Mouse (Mus musculus) olfactory bulb, adult 2 months (tissue): Measurements from ENCODE around the gene Sult2b1. TPM values are rescaled to one million over a fixed set of nuclear protein-coding genes. Genes with fewer than 3 reads are reported as not detected.
A peak's percentile ranks its signal among the peaks of the same experiment; 100 is the strongest.

Source experiments
- H3K27ac ChIP-seq: fragments of 200-500 bp; 2 replicates; pipeline ENCODE4 v1.5.1; 2012; ENCODE audit warnings: low read depth, low read length; ENCODE audit not compliant: insufficient read depth
- H3K4me1 ChIP-seq: fragments of 200-500 bp; 2 replicates; pipeline ENCODE4 v1.6.1; 2012; ENCODE audit warnings: low read length; ENCODE audit not compliant: control insufficient read depth, insufficient read depth
- H3K4me3 ChIP-seq: fragments of 200-500 bp; 2 replicates; pipeline ENCODE4 v1.5.1; 2012; ENCODE audit warnings: mild to moderate bottlenecking, low read depth, low read length, moderate library complexity; ENCODE audit not compliant: insufficient read depth
- CTCF ChIP-seq: fragments of 200-500 bp; IDR thresholded peaks from 2 replicates; pipeline ENCODE4 v1.5.1; 2012; ENCODE audit warnings: low read depth, mild to moderate bottlenecking, low read length, moderate library complexity; ENCODE audit not compliant: insufficient read depth
- POLR2A ChIP-seq: fragments of 200-500 bp; IDR thresholded peaks from 2 replicates; pipeline ENCODE4 v1.6.1; 2012; ENCODE audit warnings: mild to moderate bottlenecking, low read depth, low read length, moderate library complexity; ENCODE audit not compliant: insufficient read depth
- WGBS: fragments of 180-500 bp; shearing (Covaris S2); methylation state at CpG from one replicate; pipeline ENCODE4 v1.1.7; 2018; 5-methylcytosine and 5-hydroxymethylcytosine counted together
- polyA plus RNA-seq: library from polyadenylated mRNA; stranded (reverse); fragments of >200 nt; gene quantifications from 2 replicates; pipeline ENCODE4 v1.2.4, GENCODE M21; 2012; ENCODE audit warnings: low replicate concordance; ENCODE audit not compliant: missing spikeins, insufficient read depth, insufficient read length

Sult2b1 gene
- polyA plus RNA-seq, 1 experiment: not detected

DNA sequence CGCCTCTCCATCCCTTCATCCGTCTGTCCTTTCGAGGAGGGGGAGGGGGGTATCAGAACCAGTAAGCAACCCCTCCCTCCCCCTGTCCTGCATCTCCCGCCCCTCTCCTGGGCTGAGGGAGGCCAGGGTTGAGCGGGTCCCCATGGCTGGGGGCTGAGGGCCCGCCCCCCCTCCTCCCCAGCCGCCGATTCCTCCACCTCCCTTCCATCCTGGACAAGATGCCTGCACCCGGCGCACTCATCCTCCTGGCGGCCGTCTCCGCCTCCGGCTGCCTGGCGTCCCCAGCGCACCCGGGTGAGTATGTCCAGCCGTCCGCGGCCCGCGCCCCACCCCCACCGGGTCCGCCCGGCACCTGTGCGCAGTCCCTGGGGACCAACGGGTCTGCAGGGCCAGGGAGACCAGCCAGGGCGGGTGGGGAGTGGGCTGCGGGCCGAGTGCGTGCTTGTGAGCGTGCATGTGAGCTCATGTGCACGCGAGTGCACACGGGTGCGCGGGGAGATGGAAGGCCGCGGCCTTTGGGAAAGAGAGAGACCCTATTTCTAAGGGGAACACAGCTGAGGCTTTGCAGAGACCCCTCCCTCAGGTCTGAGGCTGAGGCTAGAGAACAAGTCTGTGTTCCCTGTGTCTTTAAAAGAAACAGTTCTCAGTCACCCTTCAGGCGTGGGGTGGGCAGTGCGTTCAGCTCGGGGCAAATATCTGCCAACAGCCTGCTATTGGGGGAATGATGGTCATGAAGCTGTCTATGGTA lies 1.1 kb upstream of the Sult2b1 start:
- H3K4me3 ChIP-seq: peak overlapping the region; percentile 95
- WGBS: 1% methylated on average over 40 of the region's 42 CpGs

DNA sequence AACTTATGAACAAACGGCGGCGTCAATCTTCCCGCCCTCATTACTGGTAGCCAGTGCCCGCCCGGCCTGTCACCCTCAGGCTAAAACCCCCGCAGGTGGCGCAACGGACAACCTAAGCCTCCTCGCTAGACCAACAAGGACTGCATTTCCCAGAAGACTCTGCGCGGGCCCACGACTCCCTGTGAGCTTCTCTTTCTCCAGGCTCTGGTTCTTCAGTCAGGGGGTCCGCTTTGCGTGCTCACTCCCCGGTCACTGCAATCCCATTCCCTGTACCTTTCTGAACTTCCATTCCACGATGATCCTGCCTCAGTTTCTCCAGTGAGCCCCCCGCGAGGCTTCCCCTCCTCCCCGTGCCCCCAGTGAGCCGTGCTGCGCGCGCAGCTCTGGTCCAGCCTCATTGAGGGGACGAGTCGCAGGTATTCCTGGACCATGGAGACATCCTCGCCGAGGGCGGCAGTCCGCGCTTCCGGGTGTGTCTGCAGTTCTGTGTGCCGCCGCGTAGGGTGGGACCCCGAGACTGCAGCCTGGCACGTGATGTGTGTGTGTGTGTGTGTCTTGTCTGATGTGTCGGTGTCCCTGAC lies 868 bp downstream of the Sult2b1 start, which contains the start of gene Lmtk3:
TSS of gene Lmtk3 (plus strand) at position 228 of the 581 bp plus-strand sequence.
- peak within 1 kb of the TSS; percentile 74 for H3K27ac ChIP-seq
- H3K4me1 ChIP-seq: peaks cover 34% of the 10 kb centered on the region
- TF ChIP-seq CTCF: no peak
- peak; percentile 32; the same call in 1 of the 2 replicates for TF ChIP-seq POLR2A
- WGBS: under 1% methylated on average over 38 of the region's 38 CpGs
- peak within 1 kb of the TSS; percentile 87 for H3K4me3 ChIP-seq

More for the DNA sequence above, 1.1 kb upstream of the Sult2b1 start:
- Histone ChIP-seq H3K4me1 (peaks cover 28% of the 10 kb centered on the region), H3K27ac (0 out of 2 replicates have a peak overlapping the region, but pooled peaks have one; percentile 4)
- TF ChIP-seq POLR2A (no peak; the same call in 1 of the 2 replicates), CTCF (no peak)

DNA sequence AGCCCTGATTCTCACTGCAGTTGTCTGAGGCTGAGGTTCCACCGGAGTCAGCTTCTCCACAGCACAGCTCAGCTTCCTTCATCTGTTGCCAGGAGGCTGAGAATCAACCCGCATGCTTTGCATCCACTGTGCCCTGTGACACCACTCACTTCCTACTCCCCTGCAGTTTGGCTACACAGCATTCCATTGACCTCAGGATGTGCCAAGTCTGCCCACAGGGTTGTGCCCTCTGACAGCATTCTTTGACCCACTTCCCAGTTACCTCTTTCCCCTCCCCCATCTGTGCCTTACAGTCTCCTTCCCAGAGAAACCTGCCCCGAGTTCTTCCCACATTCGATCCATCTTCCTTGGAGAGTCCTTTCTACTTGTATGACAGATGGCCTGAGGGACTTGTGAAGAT lies 2.2 kb downstream of the Sult2b1 start:
- TF ChIP-seq POLR2A (no peak), CTCF (no peak)
- Histone ChIP-seq H3K4me3 (no peak overlapping the region), H3K4me1 (peaks cover 23% of the 10 kb centered on the region), H3K27ac (no peak overlapping the region)
- 59% methylated on average over 4 of the region's 4 CpGs for WGBS

DNA sequence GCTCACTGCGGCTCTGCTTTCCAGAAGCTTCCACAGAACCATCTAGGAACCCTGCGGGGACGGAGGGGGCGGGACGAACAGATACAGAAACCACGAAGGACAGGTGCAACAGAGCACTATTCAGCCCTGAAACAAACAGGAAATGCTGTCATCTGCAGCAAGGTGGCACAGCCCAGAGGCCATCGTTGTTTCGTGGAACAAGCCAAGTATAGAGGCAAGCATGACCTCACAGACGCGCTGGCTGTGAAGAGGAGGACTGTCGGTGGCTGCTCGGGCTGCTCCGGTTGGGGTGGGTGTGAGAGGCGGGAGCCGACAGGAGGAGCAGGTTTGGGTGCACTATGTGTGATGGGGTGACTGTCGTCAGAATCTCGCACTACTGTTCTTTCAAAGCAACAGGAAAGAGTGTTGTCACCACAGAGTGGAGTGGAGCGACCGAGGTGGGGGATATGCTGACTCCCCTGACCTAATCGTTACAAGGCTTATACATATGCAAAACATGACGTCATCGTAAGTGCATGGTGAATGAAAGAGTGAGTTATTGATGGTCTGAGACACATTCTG lies 5.3 kb downstream of the Sult2b1 start:
- H3K4me3 ChIP-seq: no peak overlapping the region
- 12% methylated on average over 22 of the region's 22 CpGs for WGBS
- TF ChIP-seq POLR2A (no peak), CTCF (no peak)

DNA sequence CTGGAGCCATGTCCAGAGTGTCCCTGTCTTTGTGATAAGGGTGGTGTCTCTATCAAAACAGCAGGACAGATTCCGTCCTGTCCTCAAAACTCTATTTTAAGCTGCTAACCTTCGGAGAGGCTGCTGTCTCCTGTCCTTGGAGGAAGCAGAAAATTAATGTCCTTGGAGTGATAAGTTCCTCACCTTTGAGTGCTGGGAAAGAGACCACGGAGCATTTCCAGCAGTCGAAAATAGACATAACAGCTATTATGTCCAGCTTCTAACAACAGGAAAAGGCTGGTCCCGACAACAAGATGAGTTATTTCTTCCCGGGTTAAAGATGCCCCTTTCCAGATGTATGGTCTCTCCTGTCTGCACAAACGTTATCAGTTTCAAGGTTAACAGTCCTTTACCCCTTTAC lies 9.2 kb downstream of the Sult2b1 start:
- 84% methylated on average over 7 of the region's 7 CpGs for WGBS
- H3K4me1 ChIP-seq: peaks cover 6% of the 10 kb centered on the region
- no peak overlapping the region for H3K4me3 ChIP-seq
- no peak overlapping the region for H3K27ac ChIP-seq
- TF ChIP-seq CTCF (no peak), POLR2A (no peak)

More for the DNA sequence above, 5.3 kb downstream of the Sult2b1 start:
- Histone ChIP-seq H3K27ac (no peak overlapping the region), H3K4me1 (peaks cover 11% of the 10 kb centered on the region)

DNA sequence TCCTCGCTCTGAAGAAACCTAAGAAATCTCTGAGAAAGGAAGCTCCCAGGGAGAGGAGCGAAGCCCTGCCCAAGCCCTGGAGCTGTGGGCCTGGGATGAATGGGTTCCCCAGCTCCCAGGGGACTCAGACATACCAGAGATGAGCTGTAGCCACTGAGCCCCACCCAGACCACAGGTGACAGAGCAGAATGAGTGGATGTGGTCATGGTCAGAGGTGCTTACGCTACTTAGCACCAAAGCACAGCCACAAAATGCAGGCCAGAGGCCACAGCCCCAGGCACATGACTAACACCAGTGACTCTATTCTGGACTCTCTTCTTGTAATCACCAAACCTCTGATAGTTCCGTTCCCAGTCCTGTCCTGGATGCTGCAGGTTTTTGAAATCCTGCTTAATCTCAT lies 13.4 kb downstream of the Sult2b1 start:
- TF ChIP-seq CTCF (no peak), POLR2A (no peak)
- WGBS: 71% methylated on average over 4 of the region's 4 CpGs
- no peak overlapping the region for H3K4me3 ChIP-seq
- H3K4me1 ChIP-seq: no peaks in the 10 kb centered on the region
- no peak overlapping the region for H3K27ac ChIP-seq

DNA sequence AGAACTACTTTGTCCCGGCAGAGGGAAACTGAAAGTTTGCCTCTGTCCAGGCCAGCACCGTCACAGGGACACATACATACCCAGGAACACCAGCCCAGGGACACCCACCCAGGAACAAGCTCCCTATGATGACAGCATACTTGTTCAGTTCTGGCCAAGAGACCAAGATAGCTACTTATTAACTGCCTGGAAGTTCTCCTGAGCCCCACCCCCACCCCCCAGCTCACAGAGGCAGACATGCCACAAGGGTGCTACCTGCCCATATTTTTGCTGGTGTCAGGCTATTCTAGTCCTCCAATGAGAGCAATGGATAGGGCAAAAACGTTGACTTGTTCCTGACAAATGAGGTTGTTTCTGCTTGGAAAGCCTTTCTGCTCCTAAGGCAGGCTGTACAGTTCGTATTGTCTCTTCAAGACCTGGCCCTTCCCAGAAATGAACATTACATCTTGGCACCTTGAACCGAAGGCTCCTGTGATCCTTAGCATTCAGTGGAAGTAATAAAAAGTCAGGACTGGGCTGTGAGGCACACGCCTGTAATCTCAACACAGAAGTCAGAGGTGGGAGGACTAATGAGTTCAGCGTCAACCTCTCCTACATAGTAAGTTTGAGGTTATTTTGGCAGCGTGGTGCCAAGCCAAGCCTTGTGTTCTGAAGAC lies 13.9 kb downstream of the Sult2b1 start:
- Histone ChIP-seq H3K4me1 (no peaks in the 10 kb centered on the region), H3K27ac (no peak overlapping the region), H3K4me3 (no peak overlapping the region)
- TF ChIP-seq POLR2A (no peak), CTCF (no peak)
- 74% methylated on average over 8 of the region's 8 CpGs for whole genome bisulfite sequencing

DNA sequence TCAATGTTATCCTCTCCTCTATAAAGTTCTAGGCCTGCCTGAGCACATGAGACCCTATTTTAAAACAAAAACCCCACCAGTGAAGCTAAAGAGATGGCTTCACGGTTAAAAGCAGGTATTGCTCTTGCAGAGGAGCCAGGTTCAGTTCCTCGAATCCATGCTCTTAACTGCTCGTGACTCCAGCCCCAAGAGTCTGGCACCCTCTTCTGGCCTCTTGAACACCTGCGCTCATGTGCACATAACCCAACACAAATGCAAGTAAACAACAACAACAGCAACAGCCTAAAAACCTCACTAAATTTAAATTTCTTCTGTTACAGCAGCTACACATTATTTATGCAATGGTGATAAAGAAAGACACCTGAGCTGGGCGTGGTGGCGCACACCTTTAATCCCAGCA lies 17.0 kb downstream of the Sult2b1 start:
- TF ChIP-seq POLR2A (no peak), CTCF (no peak)
- Histone ChIP-seq H3K4me1 (no peaks in the 10 kb centered on the region), H3K4me3 (no peak overlapping the region), H3K27ac (no peak overlapping the region)
- 93% methylated on average over 6 of the region's 6 CpGs for WGBS
